Mouse (Mus musculus): ENCODE data around the gene Shc3.

DNA sequence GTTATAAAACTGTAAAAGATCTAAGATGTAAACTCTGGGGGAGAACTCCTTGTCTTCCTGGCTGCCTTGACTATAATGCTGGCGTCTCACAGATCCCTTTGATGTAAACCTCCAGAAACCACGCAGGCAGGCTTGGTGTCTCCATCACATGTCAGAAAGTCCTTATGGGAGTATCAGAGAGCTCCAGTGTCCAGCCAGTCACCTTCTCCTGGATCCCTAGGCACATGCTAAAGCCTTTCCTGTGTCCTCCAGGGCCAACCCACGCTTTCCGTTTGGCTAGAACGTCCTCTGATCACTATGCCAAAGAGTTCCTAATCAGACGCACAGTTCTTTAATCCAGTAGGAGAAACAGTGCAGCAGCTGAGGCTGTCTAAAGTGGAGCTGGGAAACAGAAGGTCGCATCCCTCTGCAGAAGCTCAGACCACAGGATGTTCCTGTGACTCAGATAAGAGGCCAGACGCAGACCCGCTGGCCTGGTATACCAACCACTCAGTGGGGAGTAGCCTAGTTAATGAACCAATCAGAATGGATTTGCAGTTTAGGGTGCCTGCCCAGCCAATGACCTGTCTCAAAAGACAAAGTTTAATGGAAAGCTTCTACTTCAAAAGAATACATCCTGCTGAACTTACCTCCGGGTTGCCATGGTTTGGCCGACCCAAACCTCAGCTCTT is 88.7 kb downstream of the Shc3 start:
- no peak for TF ChIP-seq CTCF (conservative IDR thresholded peaks at IDR 0.05; ENCODE audit: insufficient read depth, insufficient read length, low read depth, low read length)
- TF ChIP-seq POLR2A (IDR thresholded peaks at IDR 0.05; ENCODE audit: low read depth, low read length) = no peak

Measured in kidney, adult 2 months (tissue).